ENCODE assay signal across 9 mouse cellular contexts in the genomic region with DNA sequence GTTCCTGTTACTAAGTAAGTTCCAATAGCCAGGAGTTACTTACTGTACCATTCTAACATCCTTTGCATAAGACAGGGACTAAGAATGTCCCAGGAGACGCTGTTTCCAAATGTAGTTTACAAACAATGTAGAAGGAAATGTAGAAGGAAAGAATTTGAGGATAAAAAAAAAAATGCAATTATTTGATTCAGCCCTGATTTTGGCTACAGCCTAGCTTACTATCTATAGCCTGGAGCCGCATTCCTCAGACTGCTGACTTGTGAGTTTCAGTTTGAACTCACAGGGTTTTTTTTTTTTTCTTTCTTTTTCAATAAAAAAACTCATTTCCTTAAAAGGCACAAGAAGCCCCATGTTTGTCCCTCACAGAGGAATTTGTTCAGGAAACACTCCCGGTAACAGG.
DNase-seq lines count a peak whose midpoint lies in the region; ATAC-seq and TF ChIP-seq lines count a peak whose summit lies in the region.
"Had no signal": no experiment of that assay in that cellular context is flagged by ENCODE, and none has a peak within 500 bp of the region (broad histone marks: within the 10 kb centered on the region; RNA-seq: fewer than 3 reads in every experiment).

No protein-coding gene starts in this region.

- H3K9ac ChIP-seq in heart, embryonic 15.5 days: no peak overlapping the region
- H3K9ac ChIP-seq in midbrain, embryonic 14.5 days (replicated peaks; ENCODE audit: low read length): no peak overlapping the region
- H3K9ac ChIP-seq in midbrain, embryonic 16.5 days (ENCODE audit: low read depth, low read length): no peak overlapping the region
- no peak overlapping the region for H3K9ac ChIP-seq in kidney, postnatal 0 days (ENCODE audit: low read depth, low read length)

- peaks cover 29% of the 10 kb centered on the region for H3K4me1 ChIP-seq in heart, embryonic 15.5 days (replicated peaks)
- H3K4me1 ChIP-seq in midbrain, embryonic 14.5 days (ENCODE audit: control insufficient read depth, insufficient read depth, low read length): no peaks in the 10 kb centered on the region
- H3K4me1 ChIP-seq in midbrain, embryonic 16.5 days (ENCODE audit: control insufficient read depth, insufficient read depth, low read length): no peaks in the 10 kb centered on the region; the same call in 1 of the 2 replicates
- H3K4me1 ChIP-seq in kidney, postnatal 0 days (replicated peaks; ENCODE audit: insufficient read depth, low read length): 0 out of 2 replicates have a peak, but pooled peaks cover 5% of the 10 kb centered on the region
- peaks cover 31% of the 10 kb centered on the region for H3K4me1 ChIP-seq in forebrain, embryonic 10.5 days

- DNase-seq in heart, adult 8-10 months (ENCODE audit: low spot score): no peak
- DNase-seq in midbrain, embryonic 14.5 days: peak; percentile 9
- DNase-seq in kidney, postnatal 0 days (ENCODE audit: low spot score): peak; percentile 85
- DNase-seq in forebrain, embryonic 10.5 days (ENCODE audit: extremely low spot score, low spot score): no peak
- no peak for DNase-seq in cerebellum, adult 18-20 months

- H3K9me3 ChIP-seq in heart, embryonic 15.5 days (replicated peaks): no peaks in the 10 kb centered on the region
- H3K9me3 ChIP-seq in midbrain, embryonic 14.5 days (ENCODE audit: control insufficient read depth, low read length): no peaks in the 10 kb centered on the region
- no peaks in the 10 kb centered on the region for H3K9me3 ChIP-seq in midbrain, embryonic 16.5 days (replicated peaks; ENCODE audit: control insufficient read depth, low read length, poor library complexity, severe bottlenecking)
- no peaks in the 10 kb centered on the region for H3K9me3 ChIP-seq in kidney, postnatal 0 days (replicated peaks; ENCODE audit: low read length)
- no peaks in the 10 kb centered on the region for H3K9me3 ChIP-seq in forebrain, embryonic 10.5 days

- WGBS in heart, embryonic 15.5 days: 18% methylated on average over 3 of the region's 3 CpGs
- WGBS in midbrain, embryonic 14.5 days: 64% methylated on average over 3 of the region's 3 CpGs
- WGBS in midbrain, embryonic 16.5 days: 62% methylated on average over 3 of the region's 3 CpGs
- 28% methylated on average over 3 of the region's 3 CpGs for WGBS in kidney, postnatal 0 days
- WGBS in forebrain, embryonic 10.5 days: 56% methylated on average over 3 of the region's 3 CpGs

- peak overlapping the region; percentile 9 for H3K4me3 ChIP-seq in heart, embryonic 15.5 days
- no peak overlapping the region for H3K4me3 ChIP-seq in midbrain, embryonic 14.5 days (replicated peaks; ENCODE audit: low read depth, low read length)
- no peak overlapping the region for H3K4me3 ChIP-seq in midbrain, embryonic 16.5 days (ENCODE audit: low read depth, low read length)
- no peak overlapping the region for H3K4me3 ChIP-seq in kidney, postnatal 0 days (replicated peaks; ENCODE audit: low read depth, low read length)
- no peak overlapping the region for H3K4me3 ChIP-seq in forebrain, embryonic 10.5 days

- ATAC-seq in heart, embryonic 15.5 days (replicated peaks; ENCODE audit: insufficient number of reproducible peaks, insufficient read depth, low FRiP score, low read depth): no peak
- ATAC-seq in midbrain, embryonic 14.5 days (ENCODE audit: low FRiP score, low TSS enrichment): no peak
- ATAC-seq in midbrain, embryonic 16.5 days: no peak
- ATAC-seq in kidney, postnatal 0 days (replicated peaks; ENCODE audit: low FRiP score, low read depth): no peak
- ATAC-seq in granulocyte monocyte progenitor cell, adult 5-6 weeks (replicated peaks; ENCODE audit: poor library complexity, severe bottlenecking): no peak
- ATAC-seq: hindbrain, postnatal 0 days had no signal

- H3K27me3 ChIP-seq in heart, embryonic 15.5 days: no peaks in the 10 kb centered on the region
- no peaks in the 10 kb centered on the region for H3K27me3 ChIP-seq in midbrain, embryonic 14.5 days (ENCODE audit: control insufficient read depth, insufficient read depth, low read length)
- H3K27me3 ChIP-seq in midbrain, embryonic 16.5 days (ENCODE audit: control insufficient read depth, insufficient read depth, low read depth, low read length): no peaks in the 10 kb centered on the region
- H3K27me3 ChIP-seq in kidney, postnatal 0 days (ENCODE audit: insufficient read depth, low read length): no peaks in the 10 kb centered on the region
- H3K27me3 ChIP-seq in forebrain, embryonic 10.5 days (ENCODE audit: poor library complexity, severe bottlenecking): no peaks in the 10 kb centered on the region

- H3K27ac ChIP-seq in heart, embryonic 15.5 days: peak overlapping the region; percentile 59
- no peak overlapping the region for H3K27ac ChIP-seq in midbrain, embryonic 14.5 days (replicated peaks; ENCODE audit: low read depth, low read length)
- H3K27ac ChIP-seq in midbrain, embryonic 16.5 days (ENCODE audit: low read length): no peak overlapping the region
- peak overlapping the region; percentile 31; the same call in 1 of the 2 replicates for H3K27ac ChIP-seq in kidney, postnatal 0 days
- no peak overlapping the region for H3K27ac ChIP-seq in forebrain, embryonic 10.5 days
- H3K27ac ChIP-seq: hindbrain, postnatal 0 days had no signal

- H3K4me2 ChIP-seq in heart, embryonic 15.5 days: peak overlapping the region; percentile 44
- H3K4me2 ChIP-seq in midbrain, embryonic 14.5 days (ENCODE audit: low read length): no peak overlapping the region
- no peak overlapping the region for H3K4me2 ChIP-seq in midbrain, embryonic 16.5 days (ENCODE audit: low read length)
- 0 out of 2 replicates have a peak overlapping the region, but pooled peaks have one; percentile 2 for H3K4me2 ChIP-seq in kidney, postnatal 0 days (ENCODE audit: low read length)

- H3K36me3 ChIP-seq in heart, embryonic 15.5 days: no peaks in the 10 kb centered on the region
- H3K36me3 ChIP-seq in midbrain, embryonic 14.5 days (ENCODE audit: control insufficient read depth, insufficient read depth, low read length): no peaks in the 10 kb centered on the region
- H3K36me3 ChIP-seq in midbrain, embryonic 16.5 days (ENCODE audit: control insufficient read depth, insufficient read depth, low read length): no peaks in the 10 kb centered on the region
- no peaks in the 10 kb centered on the region for H3K36me3 ChIP-seq in kidney, postnatal 0 days (ENCODE audit: insufficient read depth, low read length)
- H3K36me3 ChIP-seq in forebrain, embryonic 10.5 days (replicated peaks): no peaks in the 10 kb centered on the region

- no peak for TF ChIP-seq CTCF in kidney, postnatal 0 days (IDR thresholded peaks at IDR 0.05; ENCODE audit: low read depth)

Comparison
In these comparisons a context has a peak if more than half of its experiments do, and no peak if none do; other contexts are left out.
1. H3K27ac ChIP-seq: peak in heart, embryonic 15.5 days (single experiment) and kidney, postnatal 0 days (single experiment); none in midbrain, embryonic 14.5 days (single experiment), midbrain, embryonic 16.5 days (single experiment) and forebrain, embryonic 10.5 days (single experiment).
2. H3K4me2 ChIP-seq: peak in heart, embryonic 15.5 days (single experiment) and kidney, postnatal 0 days (single experiment); none in midbrain, embryonic 14.5 days (single experiment) and midbrain, embryonic 16.5 days (single experiment).
3. DNase-seq: peak in midbrain, embryonic 14.5 days (single experiment) and kidney, postnatal 0 days (single experiment); none in heart, adult 8-10 months (single experiment), forebrain, embryonic 10.5 days (single experiment) and cerebellum, adult 18-20 months (0 of 2).